19 mouse cellular contexts compared by ENCODE assay signal in genomic region chr6:124408355-124408754, GRCm38 (mm10).
"Had no signal": no experiment of that assay in that cellular context is flagged by ENCODE, and none has a peak within 500 bp of the region (broad histone marks: within the 10 kb centered on the region; RNA-seq: fewer than 3 reads in every experiment).

No protein-coding gene starts in this region.

- H3K9me3 ChIP-seq: midbrain, embryonic 12.5 days; neural tube, embryonic 13.5 days; neural tube, embryonic 15.5 days had no signal

- H3K4me2 ChIP-seq: lung, embryonic 14.5 days; midbrain, embryonic 12.5 days; neural tube, embryonic 13.5 days; neural tube, embryonic 15.5 days had no signal

- DNase-seq: lung, adult 18-20 months; lung, postnatal 10 days; lung, postnatal 4 days; midbrain, embryonic 14.5 days; retina, postnatal 1 day; right cerebral cortex, adult 18-20 months; right cerebral cortex, postnatal 25 days; right cerebral cortex, postnatal 4 days; spleen, adult 18-20 months; thymus, adult 18-20 months; thymus, postnatal 14 days; thymus, postnatal 36 days had no signal

- H3K9ac ChIP-seq: liver, embryonic 14.5 days; lung, embryonic 14.5 days; midbrain, embryonic 12.5 days; neural tube, embryonic 13.5 days; neural tube, embryonic 15.5 days had no signal

- H3K4me1 ChIP-seq: midbrain, embryonic 12.5 days had no signal

- H3K27ac ChIP-seq: liver, embryonic 14.5 days; midbrain, embryonic 12.5 days; neural tube, embryonic 13.5 days; neural tube, embryonic 15.5 days had no signal

- H3K27me3 ChIP-seq: midbrain, embryonic 12.5 days; neural tube, embryonic 13.5 days; neural tube, embryonic 15.5 days had no signal

- ATAC-seq: midbrain, embryonic 16.5 days had no signal

- H3K4me3 ChIP-seq: midbrain, embryonic 12.5 days; myocyte; neural tube, embryonic 13.5 days; neural tube, embryonic 15.5 days had no signal
